Mouse (Mus musculus) liver, embryonic 14.5 days (tissue): ENCODE measurements around the gene Chac1. TPM values are rescaled to one million over a fixed set of nuclear protein-coding genes. Genes with fewer than 3 reads are reported as not detected.

Experiments used
- ATAC-seq: fragments of 200-750 bp; cut with Nextera tagmentation; 2 replicates; pipeline ENCODE4 v1.8.0; 2017; ENCODE audit warnings: moderate number of reproducible peaks, mild to moderate bottlenecking, moderate library complexity; ENCODE audit not compliant: insufficient read depth
- DNase-seq, 3 experiments: peaks; one replicate each; pipeline ENCODE4 v3.0.0-alpha.2; 2012 to 2013; ENCODE audit warnings: low read depth in 3 of 3, low spot score in 3 of 3
- H3K27ac ChIP-seq: fragments of 300-500 bp; sonication (generic); 2 replicates; pipeline ENCODE4 v1.5.1; 2014; ENCODE audit warnings: moderate library complexity, mild to moderate bottlenecking, control low read depth, inconsistent platforms
- H3K27me3 ChIP-seq: fragments of 300-500 bp; sonication (generic); 2 replicates; pipeline ENCODE4 v1.6.1; 2014; ENCODE audit warnings: mild to moderate bottlenecking, low read length, moderate library complexity; ENCODE audit not compliant: control insufficient read depth, insufficient read depth
- H3K36me3 ChIP-seq: fragments of 300-500 bp; sonication (generic); replicated peaks from 2 replicates; pipeline ENCODE4 v1.6.1; 2014; ENCODE audit warnings: low read depth; ENCODE audit not compliant: control insufficient read depth, insufficient read depth
- H3K4me1 ChIP-seq, 2 experiments: fragments of 200-500 bp in 1 of 2; fragments of 300-500 bp in 1 of 2; sonication (generic) in 1 of 2; replicated peaks; 2 replicates each; pipeline ENCODE4 v1.6.1; 2012 to 2014; ENCODE audit warnings: antibody characterized with exemption in 1 of 2, inconsistent platforms in 1 of 2, low read length in 1 of 2; ENCODE audit not compliant: control insufficient read depth in 2 of 2, insufficient read depth in 2 of 2
- H3K4me2 ChIP-seq: fragments of 300-500 bp; sonication (generic); 2 replicates; pipeline ENCODE4 v1.6.1; 2014; ENCODE audit warnings: low read depth, mild to moderate bottlenecking, control low read depth, moderate library complexity
- H3K4me3 ChIP-seq, 2 experiments: fragments of 200-500 bp in 1 of 2; fragments of 300-500 bp in 1 of 2; sonication (generic) in 1 of 2; 2 replicates each; pipeline ENCODE4 v1.5.1; 2012 to 2014; ENCODE audit warnings: low read depth in 2 of 2, low read length in 2 of 2, mild to moderate bottlenecking in 2 of 2, control low read depth in 1 of 2, inconsistent platforms in 1 of 2, moderate library complexity in 1 of 2; ENCODE audit not compliant: insufficient read depth in 1 of 2
- H3K9ac ChIP-seq: fragments of 300-500 bp; sonication (generic); replicated peaks from 2 replicates; pipeline ENCODE4 v1.6.1; 2014; ENCODE audit warnings: mild to moderate bottlenecking, control low read depth, moderate library complexity
- H3K9me3 ChIP-seq: fragments of 300-500 bp; sonication (generic); 2 replicates; pipeline ENCODE4 v1.6.1; 2016; ENCODE audit warnings: low read length, mixed read lengths; ENCODE audit not compliant: control insufficient read depth
- CTCF ChIP-seq: IDR thresholded peaks from 2 replicates; pipeline ENCODE4 v1.5.1; 2016; ENCODE audit warnings: antibody characterized with exemption, low read depth, control low read depth
- EP300 ChIP-seq: IDR thresholded peaks from 2 replicates; pipeline ENCODE4 v1.6.1; 2016; ENCODE audit warnings: antibody characterized with exemption, low read depth
- WGBS: fragments of 180-500 bp; shearing (Covaris S2); extraction: QIAGEN DNeasy Blood & Tissue Kit; methylation state at CpG from one replicate; pipeline ENCODE4 v1.1.7; 2014; ENCODE audit not compliant: insufficient replicate concordance; 5-methylcytosine and 5-hydroxymethylcytosine counted together
- polyA plus RNA-seq, 2 experiments: library from polyadenylated mRNA; depleted of rRNA in 1 of 2; stranded (reverse) in 1 of 2; unstranded in 1 of 2; fragments of >200 nt; fragmentation: Nextera tagmentation in 1 of 2; extraction: Ambion mirVana in 1 of 2; gene quantifications; 2 replicates each; pipeline versions ENCODE4 v1.2.1 to v1.2.3; 2012 to 2014

The Chac1 gene
- polyA plus RNA-seq, 2 experiments: 0.29 to 1.2 TPM

DNA sequence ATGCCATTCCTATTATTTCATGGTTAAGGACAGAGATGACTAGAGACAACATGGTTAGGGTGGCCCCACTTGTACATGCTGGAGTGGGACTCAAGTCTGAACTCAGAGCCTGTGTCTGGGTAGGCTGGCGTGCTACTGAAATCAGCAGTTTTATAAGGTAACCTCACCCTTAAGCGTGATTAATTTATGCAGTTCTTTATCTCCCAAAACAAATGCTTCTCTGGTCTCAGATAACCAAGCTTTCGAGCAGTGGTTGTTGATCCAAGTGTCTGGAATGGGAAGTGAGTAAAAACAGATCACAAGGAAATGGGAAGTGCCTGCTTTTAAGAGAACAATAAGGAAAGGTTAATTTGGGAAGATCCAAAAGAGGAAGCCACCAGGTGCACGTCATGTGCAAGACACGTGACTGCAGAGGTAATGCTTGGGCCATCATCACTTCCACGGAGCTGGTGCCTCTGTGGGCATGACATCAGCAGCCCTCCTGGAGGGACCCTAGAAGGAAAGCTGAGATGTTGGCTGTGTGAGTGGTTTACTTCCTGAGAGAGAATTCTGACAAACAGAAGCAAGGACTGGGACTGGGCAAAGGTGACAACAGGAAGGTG, 6.4 kb upstream of the Chac1 start:
- DNase-seq (no peak), ATAC-seq (no peak)
- Histone ChIP-seq H3K4me3 (no peak overlapping the region), H3K27me3 (no peaks in the 10 kb centered on the region), H3K9me3 (no peaks in the 10 kb centered on the region), H3K27ac (no peak overlapping the region), H3K4me1 (peaks cover 0 to 3% of the 10 kb centered on the region in 2 experiments; a peak in 1 of 4 replicates), H3K9ac (no peak overlapping the region), H3K36me3 (no peaks in the 10 kb centered on the region), H3K4me2 (no peak overlapping the region)
- no peak for TF ChIP-seq CTCF
- 11% methylated on average over 6 of the region's 6 CpGs for WGBS

DNA sequence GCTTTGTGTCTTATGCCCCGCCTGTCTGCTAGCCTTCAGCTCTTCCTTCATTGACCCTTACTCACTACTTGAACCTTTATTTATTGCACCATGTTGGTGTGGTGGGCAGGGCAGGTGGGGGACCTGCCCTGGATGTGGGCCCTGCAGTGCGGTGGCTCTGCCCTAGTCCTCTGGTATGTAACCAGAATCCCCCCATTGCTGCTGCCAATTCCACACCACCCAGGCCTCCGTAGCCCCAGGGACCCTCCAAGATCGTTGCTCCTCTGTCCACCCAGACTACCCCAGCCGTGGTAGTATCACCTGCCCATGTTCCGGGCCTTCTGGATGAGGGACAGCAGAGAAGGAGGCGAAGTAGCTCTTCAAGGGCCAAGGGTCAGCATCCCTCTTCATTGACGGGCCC, 2.7 kb downstream of the Chac1 start:
- Histone ChIP-seq H3K4me3 (no peak overlapping the region), H3K4me2 (no peak overlapping the region), H3K9ac (no peak overlapping the region), H3K27me3 (peaks cover 12% of the 10 kb centered on the region), H3K27ac (no peak overlapping the region), H3K9me3 (no peaks in the 10 kb centered on the region), H3K4me1 (peaks cover 0 to 4% of the 10 kb centered on the region in 2 experiments; a peak in 3 of 4 replicates), H3K36me3 (no peaks in the 10 kb centered on the region)
- DNase-seq: no peak
- TF ChIP-seq EP300 (no peak), CTCF (no peak)
- WGBS: 76% methylated on average over 8 of the region's 8 CpGs
- no peak for ATAC-seq

DNA sequence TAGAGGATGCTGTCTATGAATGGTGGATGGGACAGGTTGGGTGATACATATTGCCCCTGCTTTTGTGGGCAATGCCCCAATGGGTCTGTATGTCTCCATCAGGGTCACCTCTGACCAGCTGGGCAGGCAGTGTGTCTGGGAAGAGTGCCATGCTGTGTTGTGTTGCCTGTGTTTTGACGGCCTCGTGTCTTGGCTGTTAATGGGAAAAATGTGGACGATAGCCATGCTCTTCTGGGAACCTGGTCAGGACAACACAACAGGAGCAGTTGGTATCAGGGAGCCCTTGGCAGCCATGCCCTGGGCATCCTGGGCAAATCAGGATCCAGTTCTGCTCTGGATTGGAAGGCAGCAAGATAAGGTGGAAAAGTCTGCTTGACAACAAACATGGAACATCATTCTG, 4.1 kb downstream of the Chac1 start:
- Histone ChIP-seq H3K36me3 (no peaks in the 10 kb centered on the region), H3K9ac (no peak overlapping the region), H3K4me2 (no peak overlapping the region), H3K27me3 (peaks cover 12% of the 10 kb centered on the region), H3K4me1 (peaks cover 0 to 4% of the 10 kb centered on the region in 2 experiments; a peak in 3 of 4 replicates), H3K9me3 (no peaks in the 10 kb centered on the region), H3K27ac (no peak overlapping the region), H3K4me3 (no peak overlapping the region)
- WGBS: 79% methylated on average over 3 of the region's 3 CpGs
- DNase-seq (no peak), ATAC-seq (no peak)
- no peak for TF ChIP-seq EP300
- no peak for TF ChIP-seq CTCF

DNA sequence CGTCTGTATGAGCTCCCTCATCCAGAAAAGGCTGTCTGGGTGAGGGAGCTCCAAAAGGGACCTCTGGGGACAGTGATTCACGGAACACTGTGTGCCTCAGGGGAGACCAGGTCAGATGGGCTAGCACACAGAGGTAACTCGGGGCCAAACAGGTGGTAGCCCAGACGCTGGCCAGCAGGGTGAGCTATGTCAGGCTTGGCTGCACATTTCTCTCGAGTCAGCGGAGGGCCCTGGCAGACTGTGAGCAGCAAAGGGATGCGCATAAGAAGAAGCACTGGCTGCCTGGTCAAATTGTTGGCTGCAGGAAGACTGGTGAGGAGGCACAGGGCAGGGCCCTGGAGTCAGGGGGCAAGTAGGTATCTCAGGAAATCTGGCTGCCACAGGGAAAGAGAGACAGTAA, 4.6 kb downstream of the Chac1 start:
- peaks cover 0 to 4% of the 10 kb centered on the region in 2 experiments; a peak in 3 of 4 replicates for H3K4me1 ChIP-seq
- no peak overlapping the region for H3K27ac ChIP-seq

DNA sequence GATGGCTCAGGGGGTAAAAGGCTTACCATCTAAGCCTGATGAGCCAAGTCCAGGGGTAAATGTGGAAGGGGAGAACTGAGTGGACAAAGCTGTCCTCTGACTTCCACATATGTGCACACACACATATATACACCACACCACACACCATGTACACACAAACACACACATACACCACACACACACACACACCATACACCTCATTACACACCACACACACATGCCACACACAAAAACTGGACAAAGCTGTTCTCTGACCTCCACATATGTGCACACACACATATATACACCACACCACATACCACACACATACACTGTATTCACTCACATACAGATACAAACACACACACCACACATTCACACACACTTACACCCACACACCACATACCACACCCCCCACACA, 5.3 kb downstream of the Chac1 start:
- no peak for TF ChIP-seq EP300
- no peak for TF ChIP-seq CTCF
- ATAC-seq (no peak), DNase-seq (no peak)
- Histone ChIP-seq H3K4me1 (peaks cover 0 to 4% of the 10 kb centered on the region in 2 experiments; a peak in 2 of 4 replicates), H3K4me3 (no peak overlapping the region), H3K9ac (no peak overlapping the region), H3K9me3 (no peaks in the 10 kb centered on the region), H3K36me3 (no peaks in the 10 kb centered on the region), H3K27ac (no peak overlapping the region), H3K4me2 (no peak overlapping the region), H3K27me3 (peaks cover 3% of the 10 kb centered on the region)

More for the DNA sequence above, 4.6 kb downstream of the Chac1 start:
- H3K9me3 ChIP-seq: no peaks in the 10 kb centered on the region
- TF ChIP-seq CTCF (no peak; the same call in 1 of the 2 replicates), EP300 (no peak)
- H3K9ac ChIP-seq: no peak overlapping the region
- H3K27me3 ChIP-seq: peaks cover 10% of the 10 kb centered on the region
- H3K4me3 ChIP-seq: no peak overlapping the region
- H3K4me2 ChIP-seq: no peak overlapping the region
- DNase-seq (no peak), ATAC-seq (no peak)
- no peaks in the 10 kb centered on the region for H3K36me3 ChIP-seq
- WGBS: 52% methylated on average over 7 of the region's 7 CpGs
